Mouse (Mus musculus) olfactory bulb, adult 2 months (tissue): ENCODE data around the gene Rps16.

Experiments
- CTCF ChIP-seq: fragments of 200-500 bp; IDR thresholded peaks from 2 replicates; pipeline ENCODE4 v1.5.1; 2012; ENCODE audit warnings: low read depth, mild to moderate bottlenecking, low read length, moderate library complexity; ENCODE audit not compliant: insufficient read depth
- POLR2A ChIP-seq: fragments of 200-500 bp; IDR thresholded peaks from 2 replicates; pipeline ENCODE4 v1.6.1; 2012; ENCODE audit warnings: mild to moderate bottlenecking, low read depth, low read length, moderate library complexity; ENCODE audit not compliant: insufficient read depth

- TF ChIP-seq CTCF = no peak
- no peak for TF ChIP-seq POLR2A
Observed at GRCm38 (mm10) chr7:28326457-28326856, 24.0 kb upstream of the Rps16 start.
